Mouse (Mus musculus) hindbrain, embryonic 16.5 days (tissue): ENCODE measurements around the gene Olfr573-ps1. TPM values are rescaled to one million over a fixed set of nuclear protein-coding genes. Genes with fewer than 3 reads are reported as not detected.

ENCODE experiments used
- ATAC-seq: fragments of 200-750 bp; cut with Nextera tagmentation; 2 replicates; pipeline ENCODE4 v1.8.0; 2017; ENCODE audit warnings: moderate TSS enrichment, moderate library complexity
- H3K27ac ChIP-seq: fragments of 300-500 bp; sonication (generic); 2 replicates; pipeline ENCODE4 v1.5.1; 2014; ENCODE audit warnings: low read depth, mild to moderate bottlenecking, control low read depth, low read length, moderate library complexity
- H3K27me3 ChIP-seq: fragments of 300-500 bp; sonication (generic); replicated peaks from 2 replicates; pipeline ENCODE4 v1.6.1; 2014; ENCODE audit warnings: low read length; ENCODE audit not compliant: control insufficient read depth, insufficient read depth
- H3K36me3 ChIP-seq: fragments of 300-500 bp; sonication (generic); 2 replicates; pipeline ENCODE4 v1.6.1; 2014; ENCODE audit warnings: mild to moderate bottlenecking, low read length, moderate library complexity, mixed read lengths; ENCODE audit not compliant: control insufficient read depth, insufficient read depth
- H3K4me1 ChIP-seq: fragments of 300-500 bp; sonication (generic); 2 replicates; pipeline ENCODE4 v1.6.1; 2014; ENCODE audit warnings: low read depth, low read length; ENCODE audit not compliant: control insufficient read depth, insufficient read depth
- H3K4me2 ChIP-seq: fragments of 300-500 bp; sonication (generic); 2 replicates; pipeline ENCODE4 v1.6.1; 2014; ENCODE audit warnings: mild to moderate bottlenecking, low read length, control low read depth, moderate library complexity
- H3K4me3 ChIP-seq: fragments of 300-500 bp; sonication (generic); 2 replicates; pipeline ENCODE4 v1.5.1; 2014; ENCODE audit warnings: mild to moderate bottlenecking, low read length, control low read depth, moderate library complexity
- H3K9ac ChIP-seq: fragments of 300-500 bp; sonication (generic); 2 replicates; pipeline ENCODE4 v1.6.1; 2014; ENCODE audit warnings: low read depth, mild to moderate bottlenecking, control low read depth, low read length, moderate library complexity
- H3K9me3 ChIP-seq: fragments of 300-500 bp; sonication (generic); 2 replicates; pipeline ENCODE4 v1.6.1; 2014; ENCODE audit warnings: mild to moderate bottlenecking, low read length, moderate library complexity; ENCODE audit not compliant: control insufficient read depth
- WGBS: fragments of 180-500 bp; shearing (Covaris S2); extraction: QIAGEN DNeasy Blood & Tissue Kit; methylation state at CpG from one replicate; pipeline ENCODE4 v1.1.7; 2014; 5-methylcytosine and 5-hydroxymethylcytosine counted together
- polyA plus RNA-seq: library from polyadenylated mRNA; unstranded; fragments of >200 nt; fragmentation: Nextera tagmentation; extraction: Ambion mirVana; gene quantifications from 2 replicates; pipeline ENCODE4 v1.2.1, GENCODE M21; 2015

The Olfr573-ps1 gene
- polyA plus RNA-seq, 1 experiment from 2014 or later: not detected

- no peak overlapping the region for H3K9ac ChIP-seq
Observed at GRCm38 (mm10) chr7:102943417-102943816, 1.0 kb upstream of the Olfr573-ps1 start.

GRCm38 (mm10) chr7:102927105-102927504 is 15.3 kb downstream of the Olfr573-ps1 start:
- Histone ChIP-seq H3K27ac (no peak overlapping the region), H3K36me3 (no peaks in the 10 kb centered on the region), H3K4me1 (no peaks in the 10 kb centered on the region), H3K4me3 (no peak overlapping the region), H3K9ac (no peak overlapping the region), H3K27me3 (no peaks in the 10 kb centered on the region), H3K4me2 (no peak overlapping the region), H3K9me3 (no peaks in the 10 kb centered on the region)
- ATAC-seq: no peak
- 80% methylated on average over 3 of the region's 3 CpGs for WGBS

More at GRCm38 (mm10) chr7:102943417-102943816, 1.0 kb upstream of the Olfr573-ps1 start:
- H3K4me1 ChIP-seq: no peaks in the 10 kb centered on the region
- H3K9me3 ChIP-seq: no peaks in the 10 kb centered on the region
- no peak overlapping the region for H3K4me2 ChIP-seq
- H3K27ac ChIP-seq: no peak overlapping the region
- H3K4me3 ChIP-seq: no peak overlapping the region
- WGBS: 82% methylated on average over 1 of the region's 1 CpGs
- ATAC-seq: no peak
- no peaks in the 10 kb centered on the region for H3K36me3 ChIP-seq
- no peaks in the 10 kb centered on the region for H3K27me3 ChIP-seq

DNA sequence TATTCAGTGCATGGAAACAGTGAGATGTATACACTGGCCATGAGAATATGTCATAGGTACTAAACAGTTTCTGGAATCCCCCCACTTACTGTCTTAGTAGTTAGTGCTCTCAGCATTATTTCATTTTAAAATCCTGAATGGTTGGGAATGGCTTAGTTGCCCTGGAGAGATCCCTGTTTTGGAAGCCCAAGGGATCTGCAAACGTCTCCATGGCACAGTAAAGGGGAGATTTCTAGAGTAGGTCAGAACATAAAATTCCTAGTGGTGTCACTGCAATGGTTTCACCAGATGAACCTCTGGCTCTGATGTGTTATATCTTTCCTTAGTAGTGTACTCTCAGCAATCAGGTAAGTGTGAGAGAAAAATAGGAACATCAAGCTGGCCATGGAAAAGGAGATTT is 18.3 kb downstream of the Olfr573-ps1 start, which contains the start of gene Olfr572:
TSS of gene Olfr572 (plus strand) at position 301 of the 400 bp plus-strand sequence.
- Histone ChIP-seq H3K4me3 (no peak within 1 kb of the TSS), H3K4me1 (no peaks in the 10 kb centered on the region), H3K36me3 (no peaks in the 10 kb centered on the region), H3K4me2 (no peak within 1 kb of the TSS), H3K9ac (no peak within 1 kb of the TSS), H3K9me3 (no peaks in the 10 kb centered on the region), H3K27me3 (no peaks in the 10 kb centered on the region), H3K27ac (no peak within 1 kb of the TSS)
- 88% methylated on average over 1 of the region's 1 CpGs for WGBS
- ATAC-seq: no peak

DNA sequence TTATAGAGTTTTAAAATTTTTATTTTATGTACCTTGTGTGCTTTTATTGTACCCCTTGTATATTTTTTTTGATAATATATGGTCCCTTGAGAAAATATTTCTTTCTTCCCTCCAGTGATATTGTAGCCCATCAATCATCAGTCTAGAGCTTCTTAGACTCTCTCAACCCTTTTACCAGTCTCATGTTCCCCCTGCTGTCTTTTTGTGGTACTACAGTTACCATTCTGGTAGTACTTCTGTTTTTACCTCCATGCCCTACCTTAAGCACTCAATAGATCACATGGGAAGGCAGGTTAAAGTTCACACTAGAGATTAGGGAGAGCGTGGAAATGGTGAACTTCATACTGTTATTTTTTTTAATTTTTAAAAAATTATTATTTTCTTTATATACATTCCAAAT is 22.7 kb downstream of the Olfr573-ps1 start:
- Histone ChIP-seq H3K4me1 (no peaks in the 10 kb centered on the region), H3K9me3 (no peaks in the 10 kb centered on the region), H3K27me3 (no peaks in the 10 kb centered on the region), H3K27ac (no peak overlapping the region), H3K9ac (no peak overlapping the region), H3K4me3 (no peak overlapping the region), H3K36me3 (no peaks in the 10 kb centered on the region), H3K4me2 (no peak overlapping the region)
- WGBS: 9% methylated on average over 1 of the region's 1 CpGs
- peak; percentile 83; the same call in 1 of the 2 replicates for ATAC-seq

DNA sequence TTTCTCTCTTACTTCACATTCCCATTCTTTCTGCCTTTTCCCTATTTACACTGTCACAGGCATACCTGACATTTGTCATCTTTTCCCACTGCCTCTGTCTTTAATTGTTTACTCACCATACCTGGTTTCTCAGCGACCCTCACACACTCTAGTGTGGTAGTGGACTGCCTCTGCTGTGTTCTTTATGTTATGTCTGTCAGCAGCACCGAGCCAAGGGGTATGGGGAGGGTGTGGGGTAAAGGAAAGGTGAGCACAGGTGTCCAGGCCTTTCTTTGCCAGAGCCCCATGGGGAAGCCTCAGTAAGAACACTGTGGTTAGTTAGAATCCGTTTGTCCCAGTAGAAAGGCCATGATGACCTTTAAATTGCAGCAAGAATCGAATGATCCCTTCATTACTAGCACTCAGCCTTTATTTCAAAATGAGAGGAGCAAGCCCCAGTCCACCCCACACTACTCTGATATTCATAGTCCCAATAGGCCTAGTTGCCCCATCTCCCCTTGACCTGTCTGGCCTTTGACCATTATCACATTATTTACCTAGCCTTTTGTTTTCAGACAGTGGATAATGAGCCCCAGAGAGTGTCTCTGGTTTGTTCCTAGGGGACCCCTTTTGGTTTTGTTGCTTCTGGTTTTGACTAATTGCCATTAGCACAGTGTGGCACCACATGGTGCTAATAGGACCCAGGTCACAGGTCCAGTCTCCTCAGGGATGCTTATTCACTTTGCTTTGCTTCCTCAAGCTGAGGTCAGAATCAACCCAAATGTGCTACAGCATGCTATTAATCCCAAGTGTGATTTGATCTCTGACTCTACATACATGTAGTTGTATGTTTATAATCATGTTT is 25.1 kb downstream of the Olfr573-ps1 start, which contains the start of gene Olfr571:
TSS of gene Olfr571 (minus strand) at position 505 of the 844 bp plus-strand sequence.
- Histone ChIP-seq H3K4me3 (no peak within 1 kb of the TSS), H3K4me2 (no peak within 1 kb of the TSS), H3K27me3 (no peaks in the 10 kb centered on the region), H3K27ac (no peak within 1 kb of the TSS), H3K36me3 (no peaks in the 10 kb centered on the region), H3K9me3 (no peaks in the 10 kb centered on the region), H3K9ac (no peak within 1 kb of the TSS), H3K4me1 (no peaks in the 10 kb centered on the region)
- ATAC-seq: no peak
- WGBS: 62% methylated on average over 4 of the region's 4 CpGs

GRCm38 (mm10) chr7:102916405-102916804 is 26.0 kb downstream of the Olfr573-ps1 start:
- H3K9me3 ChIP-seq: no peaks in the 10 kb centered on the region
- no peak overlapping the region for H3K4me2 ChIP-seq
- no peak overlapping the region for H3K9ac ChIP-seq
- no peaks in the 10 kb centered on the region for H3K4me1 ChIP-seq
- no peak for ATAC-seq
- no peak overlapping the region for H3K27ac ChIP-seq
- no peaks in the 10 kb centered on the region for H3K27me3 ChIP-seq
- no peaks in the 10 kb centered on the region for H3K36me3 ChIP-seq
- WGBS: 81% methylated on average over 5 of the region's 5 CpGs
- H3K4me3 ChIP-seq: no peak overlapping the region

DNA sequence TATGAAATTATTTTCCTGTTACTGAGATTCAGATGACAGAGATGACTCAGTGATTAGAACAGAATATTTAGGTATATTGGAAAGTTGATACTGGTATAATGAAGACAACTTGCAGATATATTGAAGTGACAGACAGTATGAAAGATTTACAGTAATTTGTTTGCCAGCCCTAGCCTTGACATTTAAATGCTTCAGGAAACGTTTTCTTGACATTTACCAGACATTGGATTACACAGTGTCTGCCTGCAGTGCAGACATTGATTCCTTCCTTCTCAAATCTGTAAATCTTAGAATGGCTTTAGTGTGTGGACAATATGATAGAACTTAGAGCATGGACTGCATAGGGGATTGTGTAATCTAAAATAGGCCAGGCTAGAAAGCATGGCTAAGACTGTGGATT is 27.1 kb downstream of the Olfr573-ps1 start:
- H3K9me3 ChIP-seq: no peaks in the 10 kb centered on the region
- no peak for ATAC-seq
- no peak overlapping the region for H3K9ac ChIP-seq
- no peaks in the 10 kb centered on the region for H3K4me1 ChIP-seq
- 47% methylated on average over 1 of the region's 1 CpGs for WGBS
- H3K27ac ChIP-seq: no peak overlapping the region
- no peak overlapping the region for H3K4me3 ChIP-seq
- no peaks in the 10 kb centered on the region for H3K36me3 ChIP-seq
- no peaks in the 10 kb centered on the region for H3K27me3 ChIP-seq
- no peak overlapping the region for H3K4me2 ChIP-seq

Other genes starting within 250 kb of the Olfr573-ps1 start
- not detected in 2 replicates for gene Olfr557, start 246.7 kb downstream of the Olfr573-ps1 start, polyA plus RNA-seq
- 0.16 and 0.22 TPM in 2 replicates for gene Olfr558, start 240.4 kb downstream of the Olfr573-ps1 start, polyA plus RNA-seq
- gene Olfr33, start 223.5 kb downstream of the Olfr573-ps1 start, polyA plus RNA-seq: not detected in 2 replicates
- gene Olfr559, start 215.1 kb downstream of the Olfr573-ps1 start, polyA plus RNA-seq: not detected in 2 replicates
- not detected in 2 replicates for gene Olfr560, start 183.2 kb downstream of the Olfr573-ps1 start, polyA plus RNA-seq
- 0.10 and 0.11 TPM in 2 replicates for gene Olfr78, start 183.1 kb downstream of the Olfr573-ps1 start, polyA plus RNA-seq
- gene Olfr561, start 171.4 kb downstream of the Olfr573-ps1 start, polyA plus RNA-seq: not detected in 2 replicates
- not detected in 2 replicates for gene Olfr564, start 139.1 kb downstream of the Olfr573-ps1 start, polyA plus RNA-seq
- gene Olfr566, start 83.8 kb downstream of the Olfr573-ps1 start, polyA plus RNA-seq: not detected in 2 replicates
- gene Olfr568, start 65.5 kb downstream of the Olfr573-ps1 start, polyA plus RNA-seq: not detected in 2 replicates
- gene Olfr569, start 51.7 kb downstream of the Olfr573-ps1 start, polyA plus RNA-seq: not detected in 2 replicates
- gene Olfr570, start 48.0 kb downstream of the Olfr573-ps1 start, polyA plus RNA-seq: 0.15 and 0.40 TPM in 2 replicates
- not detected in 2 replicates for gene Olfr571, start 25.0 kb downstream of the Olfr573-ps1 start, polyA plus RNA-seq
- gene Olfr572, start 18.2 kb downstream of the Olfr573-ps1 start, polyA plus RNA-seq: not detected in 2 replicates
- gene Olfr574, start 5.9 kb upstream of the Olfr573-ps1 start, polyA plus RNA-seq: 0.25 TPM in 1 of 2 replicates, not detected in the other
- gene Olfr575, start 16.2 kb upstream of the Olfr573-ps1 start, polyA plus RNA-seq: not detected in 2 replicates
- gene Olfr576, start 20.1 kb upstream of the Olfr573-ps1 start, polyA plus RNA-seq: not detected in 2 replicates
- gene Olfr577, start 33.4 kb upstream of the Olfr573-ps1 start, polyA plus RNA-seq: not detected in 2 replicates
- gene Olfr578, start 46.7 kb upstream of the Olfr573-ps1 start, polyA plus RNA-seq: not detected in 2 replicates
- gene Olfr582, start 95.4 kb upstream of the Olfr573-ps1 start, polyA plus RNA-seq: not detected in 2 replicates
- gene Olfr583, start 108.7 kb upstream of the Olfr573-ps1 start, polyA plus RNA-seq: not detected in 2 replicates
- gene Olfr584, start 139.3 kb upstream of the Olfr573-ps1 start, polyA plus RNA-seq: not detected in 2 replicates
- not detected in 2 replicates for gene Olfr585, start 155.1 kb upstream of the Olfr573-ps1 start, polyA plus RNA-seq
- not detected in 2 replicates for gene Olfr586, start 183.1 kb upstream of the Olfr573-ps1 start, polyA plus RNA-seq
- not detected in 2 replicates for gene Olfr588-ps1, start 198.3 kb upstream of the Olfr573-ps1 start, polyA plus RNA-seq
- gene Olfr589, start 213.8 kb upstream of the Olfr573-ps1 start, polyA plus RNA-seq: not detected in 2 replicates
- gene Olfr591, start 235.8 kb upstream of the Olfr573-ps1 start, polyA plus RNA-seq: not detected in 2 replicates
- gene Olfr592, start 242.2 kb upstream of the Olfr573-ps1 start, polyA plus RNA-seq: not detected in 2 replicates